Mouse (Mus musculus) c-Kit-positive CD71-positive TER-119-negative erythroid progenitor cells, embryonic 14.5 days (primary cell): ENCODE measurements around the gene Rdh16.
"Not testable (repeated sequence)": the region's sequence is repeated elsewhere in the genome, so short reads cannot be mapped to it uniquely, and the experiment has no call there.

Source experiments
- DNase-seq: peaks from one replicate; pipeline ENCODE4 v3.0.0-alpha.2; 2013; ENCODE audit warnings: low read depth

Gene Rdh16

GRCm38 (mm10) chr10:127834186-127834585 is 33.2 kb downstream of the Rdh16 start:
- not testable (repeated sequence) for DNase-seq

- no peak for DNase-seq
Measured at GRCm38 (mm10) chr10:127835292-127835691, 34.3 kb downstream of the Rdh16 start.

- DNase-seq: not testable (repeated sequence)
Measured at GRCm38 (mm10) chr10:127837793-127838192, 36.8 kb downstream of the Rdh16 start.

- DNase-seq: no peak
Measured at GRCm38 (mm10) chr10:127838539-127838938, 37.6 kb downstream of the Rdh16 start.

- no peak for DNase-seq
Measured at GRCm38 (mm10) chr10:127840776-127841175, 39.8 kb downstream of the Rdh16 start.

GRCm38 (mm10) chr10:127845945-127846344 is 45.0 kb downstream of the Rdh16 start:
- DNase-seq: not testable (repeated sequence)

GRCm38 (mm10) chr10:127848089-127848488 is 47.1 kb downstream of the Rdh16 start:
- DNase-seq: no peak

- no peak for DNase-seq
Measured at GRCm38 (mm10) chr10:127849628-127850027, 48.7 kb downstream of the Rdh16 start, which contains the start of gene Rdh19. Gene Rdh19 (plus strand): TSS chr10:127849928.

GRCm38 (mm10) chr10:127856376-127856775 is 55.4 kb downstream of the Rdh16 start:
- DNase-seq: no peak

GRCm38 (mm10) chr10:127864931-127865330 is 64.0 kb downstream of the Rdh16 start:
- DNase-seq: no peak

- no peak for DNase-seq
Measured at GRCm38 (mm10) chr10:127866232-127866631, 65.3 kb downstream of the Rdh16 start, which contains the start of gene Rdh16f2. Gene Rdh16f2 (plus strand): TSS chr10:127866474.

- DNase-seq: no peak
Measured at GRCm38 (mm10) chr10:127872484-127872883, 71.5 kb downstream of the Rdh16 start.

GRCm38 (mm10) chr10:127877681-127878080 is 76.7 kb downstream of the Rdh16 start:
- DNase-seq: no peak

GRCm38 (mm10) chr10:127878262-127879057 is 77.5 kb downstream of the Rdh16 start:
- DNase-seq: no peak

- peak; percentile 10 for DNase-seq
Measured at GRCm38 (mm10) chr10:127879155-127879688, 78.3 kb downstream of the Rdh16 start.

GRCm38 (mm10) chr10:127881041-127881440 is 80.1 kb downstream of the Rdh16 start:
- DNase-seq: no peak

GRCm38 (mm10) chr10:127886551-127886950 is 85.6 kb downstream of the Rdh16 start:
- DNase-seq: no peak

GRCm38 (mm10) chr10:127886971-127887370 is 86.0 kb downstream of the Rdh16 start:
- DNase-seq: no peak

GRCm38 (mm10) chr10:127888605-127889004 is 87.7 kb downstream of the Rdh16 start, which contains the start of gene Rdh7:
Gene Rdh7 (minus strand): TSS chr10:127888817.
- no peak for DNase-seq

- DNase-seq: no peak
Measured at GRCm38 (mm10) chr10:127891481-127891880, 90.5 kb downstream of the Rdh16 start.

GRCm38 (mm10) chr10:127893163-127894022 is 92.4 kb downstream of the Rdh16 start:
- DNase-seq: not testable (repeated sequence)
